Mouse (Mus musculus) hindbrain, embryonic 11.5 days (tissue): ENCODE measurements at regions not wholly inside any gene's neighbourhood (a gene's known extent, or its start where the extent isn't known, plus 50 kb on each side); places are given as distances from the start of the nearest gene placed in this dataset.
A peak's percentile ranks its signal among the peaks of the same experiment; 100 is the strongest.
"Not testable (repeated sequence)": the region's sequence is repeated elsewhere in the genome, so short reads cannot be mapped to it uniquely, and the experiment has no call there.

Experiments
- ATAC-seq: fragments of 200-750 bp; cut with Nextera tagmentation; 2 replicates; pipeline ENCODE4 v1.8.0; 2017; ENCODE audit warnings: mild to moderate bottlenecking, moderate TSS enrichment, moderate library complexity; ENCODE audit not compliant: low FRiP score
- DNase-seq: peaks from one replicate; pipeline ENCODE4 v3.0.0-alpha.2; 2015; ENCODE audit warnings: low spot score
- H3K27ac ChIP-seq: fragments of 300-500 bp; sonication (generic); 2 replicates; pipeline ENCODE4 v1.5.1; 2014; ENCODE audit warnings: mild to moderate bottlenecking, low read depth, low read length
- H3K27me3 ChIP-seq: fragments of 300-500 bp; sonication (generic); 2 replicates; pipeline ENCODE4 v1.6.1; 2014; ENCODE audit warnings: mild to moderate bottlenecking, low read length, moderate library complexity, mixed read lengths; ENCODE audit not compliant: control insufficient read depth, insufficient read depth
- H3K36me3 ChIP-seq: fragments of 300-500 bp; sonication (generic); 2 replicates; pipeline ENCODE4 v1.6.1; 2014; ENCODE audit warnings: mild to moderate bottlenecking, low read length, moderate library complexity, mixed read lengths; ENCODE audit not compliant: control insufficient read depth, insufficient read depth
- H3K4me1 ChIP-seq: fragments of 300-500 bp; sonication (generic); replicated peaks from 2 replicates; pipeline ENCODE4 v1.6.1; 2014; ENCODE audit warnings: low read length, mixed read lengths; ENCODE audit not compliant: control insufficient read depth, insufficient read depth
- H3K4me2 ChIP-seq: fragments of 300-500 bp; sonication (generic); replicated peaks from 2 replicates; pipeline ENCODE4 v1.6.1; 2014; ENCODE audit warnings: mild to moderate bottlenecking, low read depth, low read length
- H3K4me3 ChIP-seq: fragments of 300-500 bp; sonication (generic); 2 replicates; pipeline ENCODE4 v1.5.1; 2014; ENCODE audit warnings: low read depth, low read length
- H3K9ac ChIP-seq: fragments of 300-500 bp; sonication (generic); 2 replicates; pipeline ENCODE4 v1.6.1; 2014; ENCODE audit warnings: low read depth, low read length
- H3K9me3 ChIP-seq: fragments of 300-500 bp; sonication (generic); 2 replicates; pipeline ENCODE4 v1.6.1; 2016; ENCODE audit warnings: low read length; ENCODE audit not compliant: control insufficient read depth
- WGBS: fragments of 180-500 bp; shearing (Covaris S2); extraction: QIAGEN DNeasy Blood & Tissue Kit; methylation state at CpG from one replicate; pipeline ENCODE4 v1.1.7; 2014; 5-methylcytosine and 5-hydroxymethylcytosine counted together

GRCm38 (mm10) chr11:114485429-114485828, 182.9 kb upstream of the Rpl38 start:
- Histone ChIP-seq H3K36me3 (no peaks in the 10 kb centered on the region), H3K4me1 (no peaks in the 10 kb centered on the region), H3K27me3 (no peaks in the 10 kb centered on the region), H3K27ac (no peak overlapping the region), H3K4me3 (no peak overlapping the region), H3K4me2 (no peak overlapping the region), H3K9ac (no peak overlapping the region), H3K9me3 (no peaks in the 10 kb centered on the region)
- 71% methylated on average over 15 of the region's 15 CpGs for WGBS
- ATAC-seq: no peak
- no peak for DNase-seq

GRCm38 (mm10) chr11:114484668-114484953, 183.7 kb upstream of the Rpl38 start:
- peak; percentile 28 for DNase-seq
- Histone ChIP-seq H3K4me2 (no peak overlapping the region), H3K27me3 (no peaks in the 10 kb centered on the region), H3K4me1 (no peaks in the 10 kb centered on the region), H3K9ac (no peak overlapping the region), H3K9me3 (no peaks in the 10 kb centered on the region), H3K27ac (no peak overlapping the region), H3K36me3 (no peaks in the 10 kb centered on the region), H3K4me3 (no peak overlapping the region)
- WGBS: 66% methylated on average over 4 of the region's 4 CpGs
- ATAC-seq: 0 out of 2 replicates have a peak, but pooled peaks have one; percentile 12

GRCm38 (mm10) chr11:114483823-114484667, 184.3 kb upstream of the Rpl38 start:
- no peaks in the 10 kb centered on the region for H3K4me1 ChIP-seq
- WGBS: 70% methylated on average over 12 of the region's 12 CpGs
- H3K9me3 ChIP-seq: no peaks in the 10 kb centered on the region
- H3K4me2 ChIP-seq: no peak overlapping the region
- H3K9ac ChIP-seq: no peak overlapping the region
- H3K4me3 ChIP-seq: no peak overlapping the region
- no peaks in the 10 kb centered on the region for H3K27me3 ChIP-seq
- no peak for DNase-seq
- no peak overlapping the region for H3K27ac ChIP-seq
- ATAC-seq: no peak
- H3K36me3 ChIP-seq: no peaks in the 10 kb centered on the region

GRCm38 (mm10) chr11:114483350-114483749, 185.0 kb upstream of the Rpl38 start:
- H3K4me1 ChIP-seq, H3K4me2 ChIP-seq, H3K27ac ChIP-seq, H3K4me3 ChIP-seq, DNase-seq, H3K9ac ChIP-seq, ATAC-seq, H3K36me3 ChIP-seq, H3K27me3 ChIP-seq, H3K9me3 ChIP-seq: not testable (repeated sequence)
- WGBS: 87% methylated on average over 7 of the region's 7 CpGs

- WGBS: 73% methylated on average over 10 of the region's 10 CpGs
- H3K4me3 ChIP-seq: no peak overlapping the region
- DNase-seq (no peak), ATAC-seq (no peak)
- no peak overlapping the region for H3K27ac ChIP-seq
- H3K4me2 ChIP-seq: no peak overlapping the region
- no peak overlapping the region for H3K9ac ChIP-seq
- H3K27me3 ChIP-seq: no peaks in the 10 kb centered on the region
- H3K9me3 ChIP-seq: no peaks in the 10 kb centered on the region
- no peaks in the 10 kb centered on the region for H3K4me1 ChIP-seq
- no peaks in the 10 kb centered on the region for H3K36me3 ChIP-seq
These were observed 186.3 kb upstream of the Rpl38 start for GRCm38 (mm10) chr11:114482070-114482469.

- ATAC-seq (no peak), DNase-seq (no peak)
- Histone ChIP-seq H3K4me2 (no peak overlapping the region), H3K9ac (no peak overlapping the region), H3K9me3 (no peaks in the 10 kb centered on the region), H3K36me3 (no peaks in the 10 kb centered on the region), H3K27ac (no peak overlapping the region), H3K27me3 (no peaks in the 10 kb centered on the region), H3K4me1 (no peaks in the 10 kb centered on the region), H3K4me3 (no peak overlapping the region)
- WGBS: 71% methylated on average over 7 of the region's 7 CpGs
These were observed 187.3 kb upstream of the Rpl38 start for GRCm38 (mm10) chr11:114481037-114481436.

GRCm38 (mm10) chr11:114480119-114480540, 188.2 kb upstream of the Rpl38 start:
- Histone ChIP-seq H3K27me3 (no peaks in the 10 kb centered on the region), H3K36me3 (no peaks in the 10 kb centered on the region), H3K4me2 (no peak overlapping the region), H3K9me3 (no peaks in the 10 kb centered on the region), H3K4me3 (no peak overlapping the region), H3K9ac (no peak overlapping the region), H3K4me1 (no peaks in the 10 kb centered on the region), H3K27ac (no peak overlapping the region)
- WGBS: 80% methylated on average over 8 of the region's 8 CpGs
- DNase-seq (no peak), ATAC-seq (no peak)

GRCm38 (mm10) chr11:114478736-114479135, 189.6 kb upstream of the Rpl38 start:
- DNase-seq: no peak
- Histone ChIP-seq H3K4me2 (no peak overlapping the region), H3K4me3 (no peak overlapping the region), H3K9ac (no peak overlapping the region), H3K27ac (no peak overlapping the region), H3K36me3 (no peaks in the 10 kb centered on the region), H3K27me3 (no peaks in the 10 kb centered on the region), H3K4me1 (no peaks in the 10 kb centered on the region), H3K9me3 (no peaks in the 10 kb centered on the region)
- WGBS: 17% methylated on average over 7 of the region's 7 CpGs
- no peak for ATAC-seq

- Histone ChIP-seq H3K36me3 (no peaks in the 10 kb centered on the region), H3K27me3 (no peaks in the 10 kb centered on the region), H3K4me2 (no peak overlapping the region), H3K4me3 (no peak overlapping the region), H3K9ac (no peak overlapping the region), H3K27ac (no peak overlapping the region), H3K4me1 (no peaks in the 10 kb centered on the region), H3K9me3 (no peaks in the 10 kb centered on the region)
- 54% methylated on average over 3 of the region's 3 CpGs for WGBS
- ATAC-seq (no peak), DNase-seq (peak; percentile 44)
These were observed 191.0 kb upstream of the Rpl38 start for GRCm38 (mm10) chr11:114477365-114477764.
